Mouse (Mus musculus) hindbrain, embryonic 13.5 days (tissue): ENCODE results near the gene Zfp341. TPM values are rescaled to one million over a fixed set of nuclear protein-coding genes. Genes with fewer than 3 reads are reported as not detected.

Source experiments
- ATAC-seq: fragments of 200-750 bp; cut with Nextera tagmentation; 2 replicates; pipeline ENCODE4 v1.8.0; 2017; ENCODE audit warnings: moderate TSS enrichment; ENCODE audit not compliant: low FRiP score
- H3K27ac ChIP-seq: fragments of 300-500 bp; sonication (generic); 2 replicates; pipeline ENCODE4 v1.5.1; 2015; ENCODE audit warnings: inconsistent platforms, mild to moderate bottlenecking, moderate library complexity
- H3K27me3 ChIP-seq: fragments of 300-500 bp; sonication (generic); 2 replicates; pipeline ENCODE4 v1.6.1; 2015; ENCODE audit warnings: mild to moderate bottlenecking, inconsistent platforms
- H3K36me3 ChIP-seq: fragments of 300-500 bp; sonication (generic); 2 replicates; pipeline ENCODE4 v1.6.1; 2015; ENCODE audit warnings: mild to moderate bottlenecking, inconsistent platforms
- H3K4me1 ChIP-seq: fragments of 300-500 bp; sonication (generic); replicated peaks from 2 replicates; pipeline ENCODE4 v1.6.1; 2015; ENCODE audit warnings: inconsistent platforms
- H3K4me2 ChIP-seq: fragments of 300-500 bp; sonication (generic); 2 replicates; pipeline ENCODE4 v1.6.1; 2015; ENCODE audit warnings: inconsistent platforms, mild to moderate bottlenecking, moderate library complexity
- H3K4me3 ChIP-seq: fragments of 300-500 bp; sonication (generic); 2 replicates; pipeline ENCODE4 v1.5.1; 2015; ENCODE audit warnings: mild to moderate bottlenecking, inconsistent platforms
- H3K9ac ChIP-seq: fragments of 300-500 bp; sonication (generic); 2 replicates; pipeline ENCODE4 v1.6.1; 2015; ENCODE audit warnings: mild to moderate bottlenecking, inconsistent platforms
- H3K9me3 ChIP-seq: fragments of 300-500 bp; sonication (generic); 2 replicates; pipeline ENCODE4 v1.6.1; 2016; ENCODE audit warnings: inconsistent platforms
- WGBS: fragments of 180-500 bp; shearing (Covaris S2); methylation state at CpG from one replicate; pipeline ENCODE4 v1.1.7; 2015; 5-methylcytosine and 5-hydroxymethylcytosine counted together
- polyA plus RNA-seq: library from polyadenylated mRNA; unstranded; fragments of >200 nt; fragmentation: Nextera tagmentation; extraction: Ambion mirVana; gene quantifications from 2 replicates; pipeline ENCODE4 v1.2.1, GENCODE M21; 2015

Gene Zfp341
- polyA plus RNA-seq, 1 experiment from 2014 or later = 1.9 TPM

- 82% methylated on average over 5 of the region's 5 CpGs for WGBS
- Histone ChIP-seq H3K4me3 (no peak overlapping the region), H3K9me3 (no peaks in the 10 kb centered on the region), H3K9ac (no peak overlapping the region), H3K27ac (no peak overlapping the region), H3K36me3 (peaks cover 11% of the 10 kb centered on the region), H3K27me3 (no peaks in the 10 kb centered on the region), H3K4me1 (no peaks in the 10 kb centered on the region), H3K4me2 (no peak overlapping the region)
- no peak for ATAC-seq
Measured at GRCm38 (mm10) chr2:154595775-154596174, 17.3 kb upstream of the Zfp341 start.

DNA sequence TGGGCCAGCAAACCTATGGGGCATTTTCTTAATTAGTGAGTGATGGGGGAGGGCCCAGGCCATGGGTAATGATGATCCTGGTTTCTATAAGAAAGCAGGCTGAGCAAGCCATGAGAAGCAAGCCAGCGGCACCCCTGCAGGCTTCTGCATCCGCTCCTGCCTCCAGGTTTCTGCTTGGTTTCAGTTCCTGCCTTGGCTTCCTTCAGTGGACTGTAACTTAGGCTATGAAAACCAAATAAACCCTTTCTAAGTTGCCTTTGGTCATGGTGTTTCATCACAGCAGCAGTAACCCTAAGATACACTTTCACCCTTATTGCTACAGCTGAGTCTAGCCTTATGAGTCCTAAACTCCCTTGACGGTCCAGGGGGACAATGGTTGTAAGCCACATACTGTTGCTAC, 15.7 kb upstream of the Zfp341 start:
- Histone ChIP-seq H3K36me3 (peaks cover 11% of the 10 kb centered on the region), H3K4me3 (no peak overlapping the region), H3K9me3 (no peaks in the 10 kb centered on the region), H3K27me3 (no peaks in the 10 kb centered on the region), H3K27ac (no peak overlapping the region), H3K9ac (no peak overlapping the region), H3K4me1 (peaks cover 1% of the 10 kb centered on the region), H3K4me2 (no peak overlapping the region)
- no peak for ATAC-seq
- 93% methylated on average over 3 of the region's 3 CpGs for WGBS

GRCm38 (mm10) chr2:154600586-154600985, 12.5 kb upstream of the Zfp341 start:
- no peaks in the 10 kb centered on the region for H3K36me3 ChIP-seq
- no peak overlapping the region for H3K9ac ChIP-seq
- 0 out of 2 replicates have a peak, but pooled peaks cover 2% of the 10 kb centered on the region for H3K27me3 ChIP-seq
- H3K4me2 ChIP-seq = no peak overlapping the region
- H3K27ac ChIP-seq = no peak overlapping the region
- H3K4me3 ChIP-seq = no peak overlapping the region
- ATAC-seq = no peak
- peaks cover 14% of the 10 kb centered on the region for H3K4me1 ChIP-seq
- 68% methylated on average over 6 of the region's 6 CpGs for WGBS
- H3K9me3 ChIP-seq = no peaks in the 10 kb centered on the region

DNA sequence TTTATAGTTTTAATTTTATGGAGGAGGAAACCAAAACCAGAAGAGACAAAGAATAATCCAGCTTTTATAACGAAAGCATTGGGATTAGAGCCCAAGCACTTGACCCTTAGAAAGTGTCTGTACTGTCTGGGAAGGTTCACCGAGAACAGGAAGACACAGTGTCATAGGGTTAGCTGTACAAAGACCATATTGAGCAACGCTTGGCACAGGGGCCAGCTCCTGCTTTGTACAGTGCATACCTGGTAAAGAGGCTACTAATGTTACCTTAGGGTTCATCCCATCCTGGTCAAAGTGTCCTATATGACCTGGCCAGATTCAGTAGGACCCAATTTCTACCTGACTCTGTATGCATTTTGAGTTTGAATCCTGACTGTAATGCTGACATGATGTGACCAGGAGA, 11.8 kb upstream of the Zfp341 start:
- Histone ChIP-seq H3K9me3 (no peaks in the 10 kb centered on the region), H3K27me3 (0 out of 2 replicates have a peak, but pooled peaks cover 2% of the 10 kb centered on the region), H3K4me3 (no peak overlapping the region), H3K9ac (no peak overlapping the region), H3K27ac (no peak overlapping the region), H3K4me1 (peaks cover 14% of the 10 kb centered on the region), H3K4me2 (no peak overlapping the region), H3K36me3 (no peaks in the 10 kb centered on the region)
- no peak for ATAC-seq
- 78% methylated on average over 3 of the region's 3 CpGs for WGBS

GRCm38 (mm10) chr2:154603007-154603637, 10.0 kb upstream of the Zfp341 start:
- peak; percentile 76; the same call in 1 of the 2 replicates for ATAC-seq
- 18% methylated on average over 22 of the region's 22 CpGs for WGBS
- Histone ChIP-seq H3K27me3 (0 out of 2 replicates have a peak, but pooled peaks cover 2% of the 10 kb centered on the region), H3K4me3 (peak overlapping the region; percentile 61), H3K4me1 (peaks cover 14% of the 10 kb centered on the region), H3K9me3 (no peaks in the 10 kb centered on the region), H3K36me3 (no peaks in the 10 kb centered on the region), H3K4me2 (peak overlapping the region; percentile 67), H3K9ac (peak overlapping the region; percentile 80), H3K27ac (peak overlapping the region; percentile 60)

- no peaks in the 10 kb centered on the region for H3K36me3 ChIP-seq
- H3K9ac ChIP-seq = peak within 1 kb of the TSS; percentile 80
- WGBS = under 1% methylated on average over 13 of the region's 13 CpGs
- H3K27ac ChIP-seq = peak within 1 kb of the TSS; percentile 60
- peak within 1 kb of the TSS; percentile 67 for H3K4me2 ChIP-seq
- H3K27me3 ChIP-seq = 0 out of 2 replicates have a peak, but pooled peaks cover 2% of the 10 kb centered on the region
- H3K4me3 ChIP-seq = peak within 1 kb of the TSS; percentile 61
- H3K4me1 ChIP-seq = peaks cover 14% of the 10 kb centered on the region
- H3K9me3 ChIP-seq = no peaks in the 10 kb centered on the region
- ATAC-seq = peak; percentile 100
Measured at GRCm38 (mm10) chr2:154603638-154604153, 9.4 kb upstream of the Zfp341 start, which contains the start of gene Pxmp4. TSS of gene Pxmp4 (minus strand) at chr2:154603708.

GRCm38 (mm10) chr2:154604156-154604555, 8.9 kb upstream of the Zfp341 start:
- no peak for ATAC-seq
- Histone ChIP-seq H3K27ac (no peak overlapping the region), H3K36me3 (no peaks in the 10 kb centered on the region), H3K4me2 (peak overlapping the region; percentile 67), H3K9ac (no peak overlapping the region), H3K4me3 (peak overlapping the region; percentile 29), H3K4me1 (peaks cover 14% of the 10 kb centered on the region), H3K9me3 (no peaks in the 10 kb centered on the region), H3K27me3 (0 out of 2 replicates have a peak, but pooled peaks cover 2% of the 10 kb centered on the region)
- 51% methylated on average over 7 of the region's 7 CpGs for WGBS

DNA sequence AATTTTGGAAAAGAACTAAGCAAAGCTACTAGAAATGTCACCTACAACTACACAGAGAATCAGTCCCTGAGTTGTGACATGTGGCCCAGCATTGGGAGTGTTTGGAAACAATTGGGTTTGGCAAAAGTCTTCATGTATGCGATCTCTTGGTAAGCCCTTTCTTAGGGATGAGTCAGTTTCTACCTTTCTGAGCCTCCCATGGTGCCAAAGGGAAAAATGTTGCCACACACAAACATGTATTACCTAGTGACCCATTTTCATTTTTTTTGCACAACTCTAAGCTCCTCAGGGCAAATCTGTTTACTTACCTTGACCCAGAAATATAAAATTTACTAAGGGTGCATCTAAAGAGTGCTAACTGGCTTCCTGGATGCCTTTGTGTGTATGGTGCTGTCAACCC, 6.1 kb upstream of the Zfp341 start:
- H3K9me3 ChIP-seq = no peaks in the 10 kb centered on the region
- no peak overlapping the region for H3K27ac ChIP-seq
- ATAC-seq = no peak
- H3K4me2 ChIP-seq = no peak overlapping the region
- H3K36me3 ChIP-seq = no peaks in the 10 kb centered on the region
- H3K4me1 ChIP-seq = peaks cover 14% of the 10 kb centered on the region
- H3K9ac ChIP-seq = no peak overlapping the region
- 0 out of 2 replicates have a peak, but pooled peaks cover 2% of the 10 kb centered on the region for H3K27me3 ChIP-seq
- 88% methylated on average over 1 of the region's 1 CpGs for WGBS
- no peak overlapping the region for H3K4me3 ChIP-seq

DNA sequence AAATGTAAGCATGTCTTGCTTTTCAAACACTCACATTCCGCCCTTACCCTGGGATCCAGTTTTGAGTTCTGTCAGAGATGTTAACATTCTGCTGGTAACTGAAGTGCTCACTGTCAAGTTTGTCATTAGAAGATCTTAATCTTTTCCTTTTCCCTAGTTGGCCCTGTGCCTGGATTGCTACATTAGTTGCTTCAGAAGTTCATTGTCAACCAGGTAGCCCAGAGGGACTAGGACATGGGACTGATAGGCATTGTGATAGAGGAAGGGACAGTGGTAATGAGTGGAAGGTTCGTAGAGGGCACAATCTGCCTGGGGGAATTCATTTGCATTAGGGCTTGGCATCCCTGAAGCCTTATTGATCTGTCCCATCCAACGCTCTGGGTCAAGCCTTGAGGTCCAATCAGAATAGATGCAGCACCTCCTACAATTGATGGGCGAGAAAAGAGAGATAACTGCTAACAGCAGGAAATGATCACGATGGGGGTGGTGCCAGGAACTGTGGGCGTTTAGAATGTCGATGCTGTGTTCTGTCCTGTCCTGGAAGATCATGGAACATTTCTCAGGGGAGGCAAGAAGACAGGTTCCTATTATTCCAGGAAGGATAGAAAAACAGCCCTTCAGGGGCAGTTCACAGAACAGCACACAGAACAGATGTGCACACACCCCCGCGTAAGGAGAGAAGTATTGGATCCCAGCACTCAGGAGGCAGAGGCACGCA, 3.9 kb upstream of the Zfp341 start:
- H3K27ac ChIP-seq = no peak overlapping the region
- H3K9ac ChIP-seq = no peak overlapping the region
- 71% methylated on average over 10 of the region's 10 CpGs for WGBS
- H3K27me3 ChIP-seq = 0 out of 2 replicates have a peak, but pooled peaks cover 2% of the 10 kb centered on the region
- no peak overlapping the region for H3K4me2 ChIP-seq
- no peaks in the 10 kb centered on the region for H3K36me3 ChIP-seq
- ATAC-seq = no peak
- H3K4me1 ChIP-seq = peaks cover 16% of the 10 kb centered on the region
- no peak overlapping the region for H3K4me3 ChIP-seq
- no peaks in the 10 kb centered on the region for H3K9me3 ChIP-seq

DNA sequence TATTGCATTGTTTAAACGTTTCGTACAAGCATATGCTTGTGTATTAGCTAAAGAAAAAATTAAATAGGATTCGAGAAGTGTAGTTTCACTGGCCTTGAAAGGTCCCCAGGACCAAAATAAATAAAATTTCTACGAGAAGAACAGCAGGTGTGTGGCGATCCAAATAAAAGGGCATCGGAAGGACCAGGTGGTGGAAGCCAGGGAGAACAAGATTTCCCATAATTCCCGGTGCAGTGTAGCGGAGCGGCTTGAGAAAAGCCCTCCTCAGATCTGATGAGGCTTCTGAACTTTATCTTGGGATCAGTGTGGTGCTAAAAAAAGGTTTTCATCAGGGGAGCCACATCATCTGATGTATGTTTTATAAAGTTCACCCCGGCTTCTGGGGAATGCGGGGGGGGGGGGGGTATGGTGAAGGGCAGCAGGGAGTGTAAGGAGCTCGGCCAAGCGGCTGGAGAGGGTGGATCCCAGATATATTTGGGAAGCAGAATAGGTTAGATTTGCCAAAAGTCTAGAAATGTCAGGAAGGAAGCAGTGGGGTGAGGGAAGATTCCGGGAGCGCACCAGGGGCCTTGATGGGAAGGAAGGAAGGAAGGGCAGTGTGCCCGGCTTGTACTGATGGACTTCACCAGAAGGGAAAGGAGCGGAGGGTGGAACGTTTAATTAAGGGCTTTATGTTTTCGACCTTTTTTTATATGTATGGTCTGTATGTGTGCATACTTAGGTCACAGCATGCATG, 1.9 kb downstream of the Zfp341 start:
- 69% methylated on average over 19 of the region's 19 CpGs for WGBS
- ATAC-seq = no peak
- Histone ChIP-seq H3K27me3 (no peaks in the 10 kb centered on the region), H3K27ac (no peak overlapping the region), H3K4me3 (no peak overlapping the region), H3K36me3 (peaks cover 17% of the 10 kb centered on the region), H3K9ac (no peak overlapping the region), H3K4me2 (peak overlapping the region; percentile 66), H3K4me1 (peaks cover 29% of the 10 kb centered on the region), H3K9me3 (no peaks in the 10 kb centered on the region)

DNA sequence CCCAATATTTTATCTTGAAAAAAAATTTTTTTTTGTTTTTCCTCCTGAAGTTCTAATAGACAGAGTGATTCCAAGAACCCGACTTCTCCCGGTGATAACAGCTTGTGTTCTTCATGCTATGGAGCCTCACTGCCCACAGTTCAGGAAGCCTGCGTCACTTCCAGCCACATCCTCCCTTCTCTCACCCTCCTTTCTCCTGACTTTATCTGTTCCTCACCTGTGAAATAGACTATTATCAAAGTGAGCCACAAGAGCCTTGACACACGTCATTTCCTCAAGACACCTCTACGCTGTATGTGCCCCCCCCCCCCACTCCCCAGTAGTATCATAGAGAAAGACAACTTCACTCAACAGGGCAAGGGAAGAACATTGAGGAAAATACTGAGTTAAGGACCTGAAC, 2.6 kb downstream of the Zfp341 start:
- peaks cover 20% of the 10 kb centered on the region for H3K36me3 ChIP-seq
- H3K27me3 ChIP-seq = no peaks in the 10 kb centered on the region
- H3K4me1 ChIP-seq = peaks cover 29% of the 10 kb centered on the region
- ATAC-seq = no peak
- no peak overlapping the region for H3K9ac ChIP-seq
- no peak overlapping the region for H3K4me3 ChIP-seq
- no peak overlapping the region for H3K4me2 ChIP-seq
- H3K9me3 ChIP-seq = no peaks in the 10 kb centered on the region
- WGBS = 94% methylated on average over 5 of the region's 5 CpGs
- no peak overlapping the region for H3K27ac ChIP-seq

DNA sequence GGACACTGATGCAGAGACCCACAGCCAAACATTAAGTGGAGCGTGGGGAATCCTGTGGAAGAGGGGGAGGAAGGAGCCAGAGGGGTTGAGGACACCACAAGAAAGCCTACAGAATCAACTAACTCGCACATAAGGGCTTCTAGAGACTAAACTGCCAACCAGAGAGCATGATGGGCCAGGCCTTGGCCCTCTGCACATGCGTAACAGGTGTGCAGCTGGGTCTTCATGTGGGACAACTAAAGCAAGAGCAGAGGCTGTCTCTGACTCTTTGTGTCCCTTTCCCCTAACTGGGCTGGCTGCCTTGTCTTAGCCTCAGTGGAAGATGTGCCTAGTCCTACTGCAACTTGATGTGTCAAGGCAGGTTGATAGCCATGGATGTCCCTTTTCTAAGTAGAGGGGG, 4.0 kb downstream of the Zfp341 start:
- H3K27me3 ChIP-seq = no peaks in the 10 kb centered on the region
- no peak overlapping the region for H3K9ac ChIP-seq
- H3K4me2 ChIP-seq = no peak overlapping the region
- H3K4me1 ChIP-seq = peaks cover 28% of the 10 kb centered on the region
- no peaks in the 10 kb centered on the region for H3K9me3 ChIP-seq
- no peak overlapping the region for H3K4me3 ChIP-seq
- H3K36me3 ChIP-seq = peaks cover 26% of the 10 kb centered on the region
- H3K27ac ChIP-seq = no peak overlapping the region
- 100% methylated on average over 3 of the region's 3 CpGs for WGBS
- no peak for ATAC-seq
